Mouse (Mus musculus) G1E (cell line): Measurements from ENCODE around the gene Stat5b. TPM values are rescaled to one million over a fixed set of nuclear protein-coding genes. Genes with fewer than 3 reads are reported as not detected.
A peak's percentile ranks its signal among the peaks of the same experiment; 100 is the strongest.

Experiments
- ATAC-seq: 2 replicates; pipeline ENCODE4 v1.8.0; 2016; ENCODE audit warnings: mild to moderate bottlenecking; ENCODE audit not compliant: insufficient number of reproducible peaks, poor library complexity, low FRiP score, severe bottlenecking; ENCODE audit errors: extremely low read depth
- DNase-seq: peaks from one replicate; pipeline ENCODE4 v3.0.0; 2012; ENCODE audit warnings: low spot score
- H3K27me3 ChIP-seq: 2 replicates; pipeline ENCODE4 v1.6.1; 2012; ENCODE audit warnings: mild to moderate bottlenecking, low read length, inconsistent platforms; ENCODE audit not compliant: insufficient read depth
- H3K36me3 ChIP-seq: replicated peaks from 2 replicates; pipeline ENCODE3; 2012; ENCODE audit warnings: mild to moderate bottlenecking, inconsistent platforms
- H3K4me1 ChIP-seq: 2 replicates; pipeline ENCODE4 v1.6.1; 2012; ENCODE audit warnings: low read depth, low read length, inconsistent platforms, mixed read lengths; ENCODE audit not compliant: insufficient read depth
- H3K4me3 ChIP-seq: 2 replicates; pipeline ENCODE4 v1.5.1; 2012; ENCODE audit warnings: low read depth, mild to moderate bottlenecking, inconsistent platforms, low read length, moderate library complexity, mixed read lengths
- H3K9me3 ChIP-seq: replicated peaks from 2 replicates; pipeline ENCODE4 v1.6.1; 2012; ENCODE audit warnings: inconsistent platforms
- CTCF ChIP-seq: IDR thresholded peaks from 2 replicates; pipeline ENCODE4 v1.5.1; 2012; ENCODE audit warnings: low read depth, low read length, inconsistent platforms, mixed read lengths
- GATA1 ChIP-seq: IDR thresholded peaks from 2 replicates; pipeline ENCODE4 v1.6.1; 2012; ENCODE audit warnings: borderline replicate concordance, low read length, inconsistent platforms, mixed read lengths
- GATA2 ChIP-seq: IDR thresholded peaks from 2 replicates; pipeline ENCODE4 v1.6.1; 2012; ENCODE audit warnings: low read depth, low read length, inconsistent platforms, borderline replicate concordance
- POLR2AphosphoS5 ChIP-seq: IDR thresholded peaks from 2 replicates; pipeline ENCODE4 v1.6.1; 2012; ENCODE audit warnings: low read depth, low read length, inconsistent platforms; ENCODE audit not compliant: insufficient replicate concordance
- TAL1 ChIP-seq: conservative IDR thresholded peaks from 2 replicates; pipeline ENCODE4 v1.6.1; 2012; ENCODE audit warnings: low read depth, low read length, inconsistent platforms, mixed read lengths
- polyA plus RNA-seq: library from polyadenylated mRNA; stranded (reverse); fragments of >175 nt; gene quantifications from 2 replicates; pipeline ENCODE4 v1.2.3, GENCODE M21; 2012
- total RNA-seq, 2 experiments: library from RNA; stranded (forward) in 1 of 2; stranded (reverse) in 1 of 2; fragments of 200-1000 nt in 1 of 2; fragments of >200 nt in 1 of 2; fragmentation: Nextera tagmentation in 1 of 2; gene quantifications; 2 replicates each; pipeline ENCODE4 v1.2.3; 2014 to 2017

Gene Stat5b
- total and polyA plus RNA-seq, 3 experiments = 55.9 to 93.0 (median 73.5) TPM

DNA sequence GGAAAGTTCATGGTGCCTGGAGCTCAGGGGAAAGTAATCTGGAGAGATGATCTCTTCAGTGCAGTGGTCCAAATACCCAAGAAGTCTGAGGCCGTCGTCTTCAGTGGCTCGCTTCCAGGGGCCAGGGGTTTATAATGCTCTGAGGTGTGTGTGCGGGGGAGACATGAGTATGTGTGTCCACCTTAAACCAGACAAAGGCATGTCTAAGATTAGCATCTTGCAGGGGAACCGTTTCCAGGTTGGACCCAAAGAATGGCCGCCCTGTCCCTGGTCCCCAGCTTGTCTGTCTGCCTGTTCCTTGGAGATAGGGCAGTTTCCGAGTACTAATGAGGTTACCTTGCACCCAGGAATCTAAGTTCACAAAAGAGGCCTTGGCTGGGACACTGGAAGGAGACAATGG lies 87.7 kb downstream of the Stat5b start, which contains the start of gene Hcrt:
Gene Hcrt, minus strand, starts transcription at position 101 of the 400 bp plus-strand sequence.
- ATAC-seq = no peak
- peaks cover 60% of the 10 kb centered on the region for H3K27me3 ChIP-seq
- TF ChIP-seq TAL1 (no peak), GATA2 (no peak), GATA1 (no peak), POLR2AphosphoS5 (no peak), CTCF (no peak)

DNA sequence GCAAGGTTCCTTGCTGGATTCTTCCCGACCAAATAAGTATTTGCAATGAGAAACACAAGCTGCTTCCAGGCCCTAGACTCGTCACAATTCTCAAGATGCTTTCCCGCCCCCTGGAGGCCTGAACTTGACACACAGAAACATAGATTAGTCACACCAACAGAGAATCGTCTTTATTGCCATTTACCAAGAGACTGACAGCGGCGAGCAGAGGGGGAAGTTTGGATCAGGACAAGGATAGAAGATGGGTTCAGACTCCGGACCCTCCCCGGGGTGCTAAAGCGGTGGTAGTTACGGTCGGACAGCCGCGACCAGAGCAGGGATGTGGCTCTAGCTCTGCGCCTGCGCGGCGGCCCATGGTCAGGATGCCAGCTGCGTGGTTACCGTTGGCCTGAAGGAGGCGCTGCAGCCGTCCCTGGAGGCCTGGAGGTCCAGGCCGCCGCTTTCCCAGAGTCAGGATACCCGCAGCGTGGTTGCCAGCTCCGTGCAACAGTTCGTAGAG lies 88.9 kb downstream of the Stat5b start:
- DNase-seq (no peak), ATAC-seq (no peak)
- Histone ChIP-seq H3K4me1 (peaks cover 41% of the 10 kb centered on the region), H3K9me3 (no peaks in the 10 kb centered on the region), H3K4me3 (peak overlapping the region; percentile 61), H3K36me3 (peaks cover 3% of the 10 kb centered on the region), H3K27me3 (peaks cover 71% of the 10 kb centered on the region)
- TF ChIP-seq CTCF (peak; percentile 32; the same call in 1 of the 2 replicates), GATA1 (no peak), POLR2AphosphoS5 (no peak)

More for the DNA sequence above, 87.7 kb downstream of the Stat5b start, which contains the start of gene Hcrt:
- Histone ChIP-seq H3K4me3 (peak within 1 kb of the TSS; percentile 61), H3K9me3 (no peaks in the 10 kb centered on the region), H3K36me3 (peaks cover 8% of the 10 kb centered on the region), H3K4me1 (peaks cover 44% of the 10 kb centered on the region)
- DNase-seq = no peak

DNA sequence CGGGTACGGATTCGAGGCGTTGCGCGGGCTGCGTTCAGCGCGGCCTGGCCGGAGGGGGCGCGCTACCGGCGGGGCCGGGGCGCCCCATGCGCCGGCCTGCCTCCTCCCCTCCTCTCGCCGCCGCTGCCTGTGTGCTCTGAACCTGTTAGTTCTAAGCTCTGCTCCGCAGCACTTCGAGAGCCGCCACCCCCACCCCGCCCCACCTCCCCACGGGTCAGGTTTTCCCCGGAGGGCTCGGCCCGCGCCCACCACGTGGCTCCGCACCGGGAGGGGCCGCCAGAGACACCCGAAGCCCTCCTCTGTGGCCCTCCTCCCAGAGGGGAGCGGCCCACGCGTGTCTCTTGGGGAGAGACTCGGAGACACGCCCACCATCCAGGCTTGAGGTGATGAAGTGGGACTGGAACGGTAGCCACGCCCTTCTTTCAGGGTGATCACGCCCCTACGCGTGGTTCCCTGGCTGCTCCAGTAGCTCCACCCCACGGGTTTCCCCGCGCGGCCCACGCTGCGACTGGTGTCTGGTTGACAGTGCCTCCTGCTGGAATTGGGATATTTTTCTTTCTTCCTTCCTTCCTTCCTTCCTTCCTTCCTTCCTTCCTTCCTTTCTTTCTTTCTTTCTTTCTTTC lies 90.8 kb downstream of the Stat5b start, which contains the start of gene Kcnh4:
Gene Kcnh4, minus strand, starts transcription at position 332 of the 623 bp plus-strand sequence.
- Histone ChIP-seq H3K9me3 (no peaks in the 10 kb centered on the region), H3K4me3 (peak within 1 kb of the TSS; percentile 34), H3K36me3 (no peaks in the 10 kb centered on the region), H3K27me3 (peaks cover 86% of the 10 kb centered on the region), H3K4me1 (peaks cover 43% of the 10 kb centered on the region)
- no peak for ATAC-seq
- TF ChIP-seq GATA2 (no peak), GATA1 (no peak), CTCF (no peak), POLR2AphosphoS5 (no peak), TAL1 (no peak)
- DNase-seq = no peak

DNA sequence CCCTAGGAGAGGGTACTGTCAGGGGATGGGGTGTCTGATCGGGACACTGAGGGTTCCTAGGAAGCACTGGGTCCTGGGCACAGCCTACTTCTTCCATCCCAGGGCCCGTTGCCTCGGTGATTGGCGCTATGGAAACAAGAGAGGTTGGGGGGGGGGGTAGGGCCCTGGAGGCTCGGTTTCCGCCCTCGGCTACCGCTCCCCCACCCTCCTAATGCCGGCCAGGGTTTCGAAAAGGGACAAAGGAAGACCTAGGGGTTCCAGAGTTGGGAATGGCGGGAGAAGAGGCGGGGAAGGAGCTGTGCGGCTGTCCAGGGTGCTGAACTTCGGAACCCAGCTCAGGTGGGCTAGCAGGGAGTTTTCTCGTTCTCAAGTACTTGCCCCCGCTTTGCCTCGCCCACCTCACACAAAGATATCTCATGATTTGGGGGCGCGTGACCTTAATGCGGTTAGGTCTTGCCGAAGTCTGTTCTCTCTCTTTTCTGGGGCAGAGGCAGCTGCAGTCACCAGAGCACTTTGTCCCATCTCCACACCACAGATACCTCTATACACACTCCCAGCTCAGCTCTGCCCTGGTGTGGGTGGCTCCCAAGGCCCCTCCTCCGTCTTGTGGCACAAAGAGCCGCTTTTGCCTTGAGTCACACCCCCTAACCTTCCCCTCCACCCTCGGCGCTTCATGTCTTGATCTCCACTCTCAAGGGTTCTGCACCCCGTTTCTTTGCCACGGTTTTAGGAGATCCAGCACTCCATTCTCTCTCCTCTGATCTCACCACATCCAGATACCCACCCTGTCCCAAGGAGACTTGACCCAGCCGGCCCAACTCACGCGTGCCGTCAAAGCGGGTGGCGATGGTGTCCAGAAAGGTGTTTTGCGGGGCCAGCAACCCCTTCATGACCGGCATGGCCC lies 91.6 kb downstream of the Stat5b start:
- ATAC-seq (no peak), DNase-seq (peak; percentile 52)
- Histone ChIP-seq H3K36me3 (no peaks in the 10 kb centered on the region), H3K4me3 (peak overlapping the region; percentile 20; the same call in 1 of the 2 replicates), H3K9me3 (no peaks in the 10 kb centered on the region), H3K27me3 (peaks cover 87% of the 10 kb centered on the region), H3K4me1 (peaks cover 38% of the 10 kb centered on the region)
- no peak for TF ChIP-seq GATA1
- no peak for TF ChIP-seq GATA2
- TF ChIP-seq POLR2AphosphoS5 = no peak
- TF ChIP-seq TAL1 = no peak
- no peak for TF ChIP-seq CTCF

DNA sequence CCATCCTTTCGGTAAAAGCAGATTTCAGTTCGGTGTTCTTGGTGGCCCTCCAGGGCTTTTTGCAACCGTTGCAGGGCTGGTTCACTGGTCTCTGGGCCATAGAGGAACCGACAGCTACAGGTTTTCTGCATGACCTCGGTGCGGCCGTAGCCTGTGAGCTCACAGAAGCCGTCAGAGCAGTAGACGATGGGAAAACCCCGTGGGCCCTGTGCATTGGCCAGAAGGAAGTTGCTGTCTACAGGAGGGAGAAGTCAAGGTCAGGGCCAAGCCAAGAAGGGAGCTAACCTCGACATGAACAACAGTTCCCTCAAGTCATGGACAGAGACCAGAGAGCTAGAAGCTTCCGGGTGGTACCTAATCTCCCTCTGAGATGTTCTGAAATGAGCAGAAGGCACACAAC lies 93.0 kb downstream of the Stat5b start:
- DNase-seq (no peak), ATAC-seq (no peak)
- peaks cover 29% of the 10 kb centered on the region for H3K4me1 ChIP-seq

DNA sequence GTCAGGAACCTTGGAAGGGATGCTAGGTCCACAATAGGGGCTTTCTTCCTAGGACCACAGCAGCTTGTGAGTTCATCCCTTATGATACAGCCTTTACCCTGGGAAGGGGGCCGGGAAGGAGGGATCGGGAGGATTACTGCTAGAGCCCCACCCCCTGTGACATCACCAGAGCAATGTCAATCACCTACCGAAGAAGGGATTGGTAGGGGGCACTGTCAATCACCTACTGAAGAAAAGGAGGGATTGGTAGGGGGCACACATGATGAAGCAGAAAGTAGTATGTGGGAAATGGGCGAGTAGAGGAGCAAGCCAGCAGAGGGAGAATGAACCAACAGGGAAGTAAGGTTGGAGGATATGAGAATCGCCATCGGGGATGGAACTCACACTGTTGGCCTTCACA lies 94.0 kb downstream of the Stat5b start:
- peaks cover 76% of the 10 kb centered on the region for H3K27me3 ChIP-seq

More for the DNA sequence above, 93.0 kb downstream of the Stat5b start:
- TF ChIP-seq CTCF (no peak), GATA1 (no peak), TAL1 (no peak), GATA2 (no peak), POLR2AphosphoS5 (no peak)
- Histone ChIP-seq H3K4me3 (no peak overlapping the region), H3K9me3 (no peaks in the 10 kb centered on the region), H3K36me3 (no peaks in the 10 kb centered on the region), H3K27me3 (peaks cover 80% of the 10 kb centered on the region)

More for the DNA sequence above, 94.0 kb downstream of the Stat5b start:
- no peak overlapping the region for H3K4me3 ChIP-seq
- ATAC-seq (no peak), DNase-seq (no peak)
- H3K9me3 ChIP-seq = no peaks in the 10 kb centered on the region
- no peaks in the 10 kb centered on the region for H3K36me3 ChIP-seq
- peaks cover 22% of the 10 kb centered on the region for H3K4me1 ChIP-seq
- TF ChIP-seq TAL1 (no peak), CTCF (no peak), GATA2 (no peak), GATA1 (no peak), POLR2AphosphoS5 (no peak)
